Mouse (Mus musculus) midbrain, embryonic 14.5 days (tissue): ENCODE measurements around the gene Donson. TPM values are rescaled to one million over a fixed set of nuclear protein-coding genes. Genes with fewer than 3 reads are reported as not detected.

ENCODE experiments used
- ATAC-seq: fragments of 200-750 bp; cut with Nextera tagmentation; 2 replicates; pipeline ENCODE4 v1.8.0; 2017; ENCODE audit warnings: moderate number of reproducible peaks, moderate library complexity; ENCODE audit not compliant: low FRiP score, low TSS enrichment
- DNase-seq: peaks from one replicate; pipeline ENCODE4 v3.0.0-alpha.2; 2015
- H3K27ac ChIP-seq: fragments of 300-500 bp; sonication (generic); replicated peaks from 2 replicates; pipeline ENCODE4 v1.5.1; 2014; ENCODE audit warnings: mild to moderate bottlenecking, low read depth, low read length, moderate library complexity
- H3K27me3 ChIP-seq: fragments of 300-500 bp; sonication (generic); 2 replicates; pipeline ENCODE4 v1.6.1; 2014; ENCODE audit warnings: low read length, control low read depth, mixed read lengths; ENCODE audit not compliant: control insufficient read depth, insufficient read depth
- H3K36me3 ChIP-seq: fragments of 300-500 bp; sonication (generic); 2 replicates; pipeline ENCODE4 v1.6.1; 2014; ENCODE audit warnings: low read length, control low read depth; ENCODE audit not compliant: control insufficient read depth, insufficient read depth
- H3K4me1 ChIP-seq: fragments of 300-500 bp; sonication (generic); 2 replicates; pipeline ENCODE4 v1.6.1; 2014; ENCODE audit warnings: mild to moderate bottlenecking, antibody characterized with exemption, low read length, control low read depth; ENCODE audit not compliant: control insufficient read depth, insufficient read depth
- H3K4me2 ChIP-seq: fragments of 300-500 bp; sonication (generic); 2 replicates; pipeline ENCODE4 v1.6.1; 2014; ENCODE audit warnings: mild to moderate bottlenecking, low read length, moderate library complexity
- H3K4me3 ChIP-seq: fragments of 300-500 bp; sonication (generic); replicated peaks from 2 replicates; pipeline ENCODE4 v1.5.1; 2014; ENCODE audit warnings: low read depth, low read length
- H3K9ac ChIP-seq: fragments of 300-500 bp; sonication (generic); replicated peaks from 2 replicates; pipeline ENCODE4 v1.6.1; 2014; ENCODE audit warnings: mild to moderate bottlenecking, low read length, moderate library complexity
- H3K9me3 ChIP-seq: fragments of 300-500 bp; sonication (generic); 2 replicates; pipeline ENCODE4 v1.6.1; 2016; ENCODE audit warnings: low read length, control low read depth, mixed read lengths; ENCODE audit not compliant: control insufficient read depth
- WGBS: fragments of 180-500 bp; shearing (Covaris S2); extraction: QIAGEN DNeasy Blood & Tissue Kit; methylation state at CpG from one replicate; pipeline ENCODE4 v1.1.7; 2014; 5-methylcytosine and 5-hydroxymethylcytosine counted together
- polyA plus RNA-seq: library from polyadenylated mRNA; unstranded; fragments of >200 nt; fragmentation: Nextera tagmentation; extraction: Ambion mirVana; gene quantifications from 2 replicates; pipeline ENCODE4 v1.2.1, GENCODE M21; 2014

Gene Donson
- polyA plus RNA-seq, 1 experiment from 2014 or later: 24.7 TPM

GRCm38 (mm10) chr16:91629749-91630148 lies 58.8 kb downstream of the Donson start:
- Histone ChIP-seq H3K4me1 (no peaks in the 10 kb centered on the region), H3K9me3 (no peaks in the 10 kb centered on the region), H3K4me2 (no peak overlapping the region), H3K4me3 (no peak overlapping the region), H3K27ac (no peak overlapping the region), H3K27me3 (no peaks in the 10 kb centered on the region), H3K9ac (no peak overlapping the region), H3K36me3 (peaks cover 82% of the 10 kb centered on the region)
- no peak for ATAC-seq
- no peak for DNase-seq
- 100% methylated on average over 4 of the region's 4 CpGs for WGBS

DNA sequence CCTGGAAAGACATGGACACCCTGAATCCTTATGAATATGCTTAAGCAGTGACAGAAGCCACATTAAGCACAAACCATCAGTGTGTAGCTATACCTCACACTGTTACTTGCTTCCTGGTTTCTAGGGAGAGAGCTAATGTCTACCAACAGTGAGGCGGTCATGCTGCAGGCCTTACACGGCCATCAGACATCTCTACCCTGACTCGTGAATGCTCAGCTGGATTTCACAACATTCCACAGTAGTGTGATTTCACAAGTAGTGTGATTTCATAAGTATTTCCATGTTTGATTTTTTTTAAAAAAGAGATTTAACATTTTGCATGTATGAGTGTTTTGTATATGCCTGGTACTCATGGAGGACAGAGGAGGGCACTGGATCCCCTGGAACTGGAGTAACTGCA lies 59.9 kb downstream of the Donson start:
- Histone ChIP-seq H3K4me1 (no peaks in the 10 kb centered on the region), H3K4me3 (no peak overlapping the region), H3K4me2 (no peak overlapping the region), H3K9me3 (no peaks in the 10 kb centered on the region), H3K27ac (no peak overlapping the region), H3K27me3 (no peaks in the 10 kb centered on the region), H3K9ac (no peak overlapping the region), H3K36me3 (peaks cover 86% of the 10 kb centered on the region)
- no peak for ATAC-seq
- 97% methylated on average over 3 of the region's 3 CpGs for WGBS
- no peak for DNase-seq

GRCm38 (mm10) chr16:91627831-91628230 lies 60.7 kb downstream of the Donson start:
- Histone ChIP-seq H3K27me3 (no peaks in the 10 kb centered on the region), H3K9ac (no peak overlapping the region), H3K4me2 (no peak overlapping the region), H3K27ac (no peak overlapping the region), H3K4me3 (no peak overlapping the region), H3K4me1 (no peaks in the 10 kb centered on the region), H3K36me3 (peaks cover 86% of the 10 kb centered on the region), H3K9me3 (no peaks in the 10 kb centered on the region)
- ATAC-seq: no peak
- WGBS: 87% methylated on average over 7 of the region's 7 CpGs
- DNase-seq: no peak

Other genes starting within 250 kb of the Donson start
- gene Ifnar1, start 203.5 kb downstream of the Donson start, polyA plus RNA-seq: 38.8 and 56.1 TPM in 2 replicates
- gene Ifngr2, start 141.7 kb downstream of the Donson start, polyA plus RNA-seq: 90.2 and 94.2 TPM in 2 replicates
- gene Tmem50b, start 91.0 kb downstream of the Donson start, polyA plus RNA-seq: 72.3 and 77.8 TPM in 2 replicates
- 6.3 and 8.7 TPM in 2 replicates for gene Dnajc28, start 69.7 kb downstream of the Donson start, polyA plus RNA-seq
- gene Gart, start 41.8 kb downstream of the Donson start, polyA plus RNA-seq: 42.8 and 64.2 TPM in 2 replicates
- 172 and 175 TPM in 2 replicates for gene Son, start 41.3 kb downstream of the Donson start, polyA plus RNA-seq
- 113 and 135 TPM in 2 replicates for gene Cryzl1, start 40.2 kb upstream of the Donson start, polyA plus RNA-seq
- 57.8 and 67.5 TPM in 2 replicates for gene Itsn1, start 40.5 kb upstream of the Donson start, polyA plus RNA-seq